Mouse (Mus musculus) c-Kit-positive CD71-positive TER-119-positive erythroid progenitor cells, embryonic 14.5 days (primary cell): ENCODE data around the gene Bcl2l11.
"Not testable (repeated sequence)": the region's sequence is repeated elsewhere in the genome, so short reads cannot be mapped to it uniquely, and the experiment has no call there.

Experiments used
- DNase-seq: peaks from one replicate; pipeline ENCODE4 v3.0.0-alpha.2; 2013; ENCODE audit warnings: low spot score

The Bcl2l11 gene

GRCm38 (mm10) chr2:128125635-128126470 lies at the start of gene Bcl2l11:
Gene Bcl2l11, plus strand, starts transcription at chr2:128126038.
- DNase-seq, result peak; percentile 84

- no peak for DNase-seq
These were observed 48.9 kb upstream of the Bcl2l11 start for GRCm38 (mm10) chr2:128076936-128077335.

- DNase-seq, result no peak
These were observed 47.0 kb upstream of the Bcl2l11 start for GRCm38 (mm10) chr2:128078859-128079258.

- DNase-seq, result no peak
These were observed 46.5 kb upstream of the Bcl2l11 start for GRCm38 (mm10) chr2:128079316-128079715.

- no peak for DNase-seq
These were observed 42.0 kb upstream of the Bcl2l11 start for GRCm38 (mm10) chr2:128083844-128084243.

GRCm38 (mm10) chr2:128084607-128085006 lies 41.2 kb upstream of the Bcl2l11 start:
- peak; percentile 13 for DNase-seq

- DNase-seq, result no peak
These were observed 40.4 kb upstream of the Bcl2l11 start for GRCm38 (mm10) chr2:128085481-128085880.

GRCm38 (mm10) chr2:128086301-128086886 lies 39.4 kb upstream of the Bcl2l11 start:
- DNase-seq, result no peak

- DNase-seq, result no peak
These were observed 38.8 kb upstream of the Bcl2l11 start for GRCm38 (mm10) chr2:128086996-128087526.

GRCm38 (mm10) chr2:128087798-128088545 lies 37.9 kb upstream of the Bcl2l11 start:
- DNase-seq, result no peak

- no peak for DNase-seq
These were observed 35.5 kb upstream of the Bcl2l11 start for GRCm38 (mm10) chr2:128090283-128090885.

- no peak for DNase-seq
These were observed 34.1 kb upstream of the Bcl2l11 start for GRCm38 (mm10) chr2:128091431-128092369.

GRCm38 (mm10) chr2:128092451-128092850 lies 33.4 kb upstream of the Bcl2l11 start:
- no peak for DNase-seq

- no peak for DNase-seq
These were observed 31.6 kb upstream of the Bcl2l11 start for GRCm38 (mm10) chr2:128094196-128094595.

- no peak for DNase-seq
These were observed 31.2 kb upstream of the Bcl2l11 start for GRCm38 (mm10) chr2:128094602-128095001.

GRCm38 (mm10) chr2:128095270-128095669 lies 30.6 kb upstream of the Bcl2l11 start:
- no peak for DNase-seq

GRCm38 (mm10) chr2:128096070-128096469 lies 29.8 kb upstream of the Bcl2l11 start:
- DNase-seq, result no peak

- DNase-seq, result not testable (repeated sequence)
These were observed 27.7 kb upstream of the Bcl2l11 start for GRCm38 (mm10) chr2:128098118-128098517.

- DNase-seq, result no peak
These were observed 23.8 kb upstream of the Bcl2l11 start for GRCm38 (mm10) chr2:128102086-128102485.

- DNase-seq, result no peak
These were observed 21.0 kb upstream of the Bcl2l11 start for GRCm38 (mm10) chr2:128104815-128105214.

- no peak for DNase-seq
These were observed 20.2 kb upstream of the Bcl2l11 start for GRCm38 (mm10) chr2:128105651-128106050.
